Mouse (Mus musculus): Measurements from ENCODE around the gene Taf1d.
"Not testable (repeated sequence)": the region's sequence is repeated elsewhere in the genome, so short reads cannot be mapped to it uniquely, and the experiment has no call there.

Taf1d gene

GRCm38 (mm10) chr9:15305503-15306397 lies at the start of gene Taf1d:
Gene Taf1d, plus strand, starts transcription at chr9:15306214.
- peak; percentile 99 for DNase-seq

- no peak for DNase-seq
Measured at GRCm38 (mm10) chr9:15256214-15256613, 49.8 kb upstream of the Taf1d start.

DNA sequence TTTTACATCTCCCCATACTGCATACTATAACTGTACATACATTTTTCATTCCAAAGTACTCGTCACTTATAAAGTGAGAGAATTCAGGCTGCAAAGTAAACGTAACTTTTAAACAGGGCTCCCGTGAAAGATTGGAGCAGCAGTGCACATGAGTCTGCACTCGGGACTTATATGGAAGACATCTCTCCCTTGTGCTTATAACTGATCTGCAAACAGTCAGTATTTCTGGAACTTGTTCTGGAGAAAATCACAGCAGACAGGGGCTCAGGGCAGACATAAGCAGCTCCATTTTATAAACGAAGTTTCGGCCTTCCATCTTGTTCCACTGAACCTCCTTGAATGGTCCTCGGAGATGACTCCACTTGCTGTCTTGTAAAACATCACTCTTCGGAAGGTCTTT lies 44.0 kb upstream of the Taf1d start:
- DNase-seq = no peak

DNA sequence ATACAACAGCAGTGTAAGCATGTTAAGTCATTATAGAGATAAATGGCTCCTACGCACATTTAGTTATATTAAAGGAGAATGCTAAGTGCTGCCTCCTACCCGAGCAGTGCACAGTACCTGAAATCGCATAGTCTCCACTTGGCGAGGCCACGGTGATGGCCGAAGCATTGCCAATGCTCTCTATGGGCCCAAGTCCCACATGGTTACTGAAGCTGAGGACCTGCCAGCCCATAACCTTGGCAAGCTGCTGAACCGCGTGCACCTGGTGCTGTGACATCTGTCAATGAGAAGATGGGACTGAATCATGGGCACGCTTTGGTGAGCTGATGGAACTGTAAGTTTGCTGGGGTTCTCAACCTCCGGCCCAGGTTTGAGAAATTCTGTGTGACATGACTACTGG lies 42.5 kb upstream of the Taf1d start:
- no peak for DNase-seq

- DNase-seq = no peak
Measured at GRCm38 (mm10) chr9:15273981-15274380, 32.0 kb upstream of the Taf1d start.

GRCm38 (mm10) chr9:15276855-15277254 lies 29.2 kb upstream of the Taf1d start:
- DNase-seq = no peak

DNA sequence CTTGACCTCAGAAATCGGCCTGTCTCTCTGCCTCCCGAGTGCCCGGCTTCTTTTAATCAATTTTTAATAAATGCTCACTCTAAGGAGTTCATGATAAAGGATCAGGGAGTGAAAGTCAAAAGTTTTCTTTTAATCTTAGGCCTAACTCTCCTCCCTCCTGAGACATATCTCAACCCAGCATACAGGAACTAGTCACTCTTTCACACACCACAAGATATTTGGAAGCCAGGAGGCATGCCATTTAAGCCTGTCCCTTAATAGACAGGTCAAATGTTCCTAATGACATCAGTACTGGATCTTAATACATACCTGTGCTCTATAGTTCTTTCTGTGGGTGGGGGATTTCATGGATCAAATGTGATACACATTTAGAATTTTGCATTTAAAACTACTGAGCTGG lies 27.7 kb upstream of the Taf1d start:
- no peak for DNase-seq

DNA sequence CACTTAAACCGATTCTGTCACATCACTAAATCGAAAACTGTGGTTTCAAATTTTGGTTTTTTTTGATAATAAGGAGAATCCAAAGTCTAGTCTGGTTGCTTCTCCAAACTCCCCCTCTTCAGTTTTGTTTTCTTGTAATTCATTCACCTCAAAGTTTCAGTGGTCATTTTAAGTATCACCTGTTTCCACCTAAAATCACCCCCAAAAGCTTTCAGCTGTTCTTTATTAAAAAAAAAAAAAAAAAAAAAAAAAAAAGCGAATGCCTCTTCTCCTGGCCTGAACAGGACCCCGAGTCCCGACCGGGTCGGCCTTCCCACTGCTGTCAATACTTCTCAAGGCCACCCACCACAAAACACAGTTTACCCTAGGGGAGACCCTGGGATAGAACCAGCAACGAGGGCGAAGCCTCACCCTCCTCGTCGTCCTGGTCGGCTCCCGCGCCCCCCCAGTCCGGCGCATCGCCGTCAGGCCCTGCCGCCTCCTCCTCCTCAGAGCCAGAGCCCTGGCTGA lies 26.8 kb upstream of the Taf1d start:
- no peak for DNase-seq

GRCm38 (mm10) chr9:15279649-15280490 lies 26.1 kb upstream of the Taf1d start, which contains the start of gene Med17:
Gene Med17, minus strand, starts transcription at chr9:15279931.
- DNase-seq = peak; percentile 91

- no peak for DNase-seq
Measured at GRCm38 (mm10) chr9:15280491-15280879, 25.5 kb upstream of the Taf1d start.

- peak; percentile 22 for DNase-seq
Measured at GRCm38 (mm10) chr9:15285443-15285842, 20.6 kb upstream of the Taf1d start.

DNA sequence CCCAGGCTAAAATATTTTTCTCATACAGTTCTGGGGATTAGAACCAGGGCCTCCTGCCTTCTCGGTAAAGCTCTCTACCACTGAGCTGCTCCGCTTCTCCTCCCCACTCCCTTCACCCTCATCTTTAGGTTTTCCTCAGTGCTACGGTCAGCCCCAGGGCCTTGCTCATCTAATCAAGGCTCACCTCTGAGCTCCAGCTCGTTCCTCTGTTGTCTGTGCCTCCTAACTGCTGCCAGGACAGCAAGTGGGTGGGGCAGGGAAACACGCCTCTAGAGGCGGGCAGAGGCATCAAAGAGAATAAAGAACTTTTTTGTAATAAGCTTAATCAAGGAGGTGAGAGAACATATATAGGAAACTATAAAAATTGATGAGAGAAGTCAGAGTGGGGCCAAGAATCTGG lies 18.2 kb upstream of the Taf1d start:
- DNase-seq = no peak

DNA sequence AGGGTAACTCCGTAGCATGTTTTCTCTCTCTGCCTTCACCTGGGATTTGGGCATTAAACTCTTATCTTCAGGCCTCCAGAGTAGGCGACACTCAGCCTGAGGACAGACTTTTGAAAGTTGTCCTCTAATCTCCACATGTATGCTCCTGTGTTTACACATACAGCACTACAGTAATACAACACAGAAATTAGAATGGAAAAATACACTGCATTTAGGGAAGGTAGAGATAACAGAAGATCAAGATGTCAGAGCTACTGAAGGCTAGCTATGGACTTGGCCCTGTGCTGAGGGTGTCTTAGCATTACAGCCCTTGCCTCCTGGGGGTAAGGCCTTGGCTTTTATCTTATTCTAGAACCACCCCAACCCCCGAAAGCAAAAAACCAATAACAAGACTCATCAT lies 17.6 kb upstream of the Taf1d start:
- no peak for DNase-seq

DNA sequence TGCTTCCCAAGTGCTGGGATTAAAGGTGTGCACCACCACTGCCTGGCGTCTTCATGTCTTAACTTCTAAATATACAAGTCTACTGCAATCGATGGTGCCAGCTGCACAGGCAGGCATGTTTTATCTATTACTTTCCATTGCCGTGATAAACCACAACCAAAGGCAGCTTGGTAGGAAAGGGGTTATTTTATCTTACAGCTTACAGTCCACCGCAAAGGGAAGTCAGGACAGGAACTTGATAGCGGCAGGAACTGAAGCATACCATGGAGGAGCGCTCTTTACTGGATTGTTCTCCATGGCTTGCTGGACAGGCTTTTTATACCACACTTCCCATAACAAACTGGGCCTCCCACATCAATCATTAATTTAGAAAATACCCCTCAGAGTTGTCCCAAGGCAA lies 16.8 kb upstream of the Taf1d start:
- DNase-seq = no peak

DNA sequence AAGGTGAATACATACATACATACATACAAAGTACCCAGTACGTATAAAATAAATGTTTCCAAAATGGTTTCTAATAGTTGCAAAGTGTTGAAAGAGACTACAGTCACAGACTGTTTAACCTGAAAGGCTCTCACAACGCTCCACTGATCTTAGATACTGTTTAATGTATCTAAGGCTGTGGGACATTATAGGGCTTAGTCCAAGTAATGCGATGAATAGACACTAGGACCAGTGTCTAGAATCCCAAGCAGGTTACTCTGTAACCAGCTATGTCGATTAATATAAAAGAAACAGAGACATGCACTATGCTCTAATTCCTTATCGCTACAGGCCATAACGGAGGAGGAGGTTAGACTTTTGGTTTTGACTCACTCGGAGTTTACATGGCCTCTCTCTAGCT lies 8.9 kb upstream of the Taf1d start:
- no peak for DNase-seq

DNA sequence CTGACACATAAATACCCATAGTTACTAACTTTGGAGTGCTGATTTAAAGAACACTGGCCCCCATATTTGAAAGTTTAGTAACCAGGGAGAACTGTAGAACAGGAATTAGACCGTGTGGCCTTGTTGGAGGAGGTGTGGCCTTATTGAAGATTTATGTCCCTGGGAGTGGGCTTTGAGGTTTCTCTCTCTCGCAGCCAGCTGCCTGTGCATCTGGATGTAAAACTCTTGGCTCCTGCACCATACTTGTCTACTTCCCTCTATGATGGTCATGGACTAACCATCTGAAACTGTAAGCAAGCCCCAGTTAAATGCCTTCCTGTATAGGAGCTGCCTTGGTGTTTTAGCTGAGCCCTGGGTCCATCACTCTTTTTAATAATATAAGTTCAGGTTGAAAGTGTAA lies 7.6 kb upstream of the Taf1d start:
- no peak for DNase-seq

DNA sequence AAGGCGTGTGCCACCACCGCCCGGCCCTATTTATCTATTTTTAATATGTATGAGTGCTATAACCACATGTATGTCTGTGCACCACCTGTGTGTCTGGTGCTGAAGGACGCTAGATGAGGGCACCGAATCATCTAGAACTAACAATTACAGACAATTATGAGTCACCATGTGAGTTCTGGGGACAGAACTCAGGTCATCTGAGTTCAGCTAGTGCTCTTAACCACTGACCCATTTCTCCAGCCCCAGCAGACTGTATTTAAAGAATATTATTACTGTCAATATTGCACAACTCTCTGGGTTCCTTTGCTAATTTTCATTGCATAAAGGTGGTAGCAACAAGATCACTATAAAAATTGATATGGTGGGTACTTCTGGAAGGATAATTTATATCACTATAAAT lies 6.0 kb upstream of the Taf1d start:
- DNase-seq = no peak

DNA sequence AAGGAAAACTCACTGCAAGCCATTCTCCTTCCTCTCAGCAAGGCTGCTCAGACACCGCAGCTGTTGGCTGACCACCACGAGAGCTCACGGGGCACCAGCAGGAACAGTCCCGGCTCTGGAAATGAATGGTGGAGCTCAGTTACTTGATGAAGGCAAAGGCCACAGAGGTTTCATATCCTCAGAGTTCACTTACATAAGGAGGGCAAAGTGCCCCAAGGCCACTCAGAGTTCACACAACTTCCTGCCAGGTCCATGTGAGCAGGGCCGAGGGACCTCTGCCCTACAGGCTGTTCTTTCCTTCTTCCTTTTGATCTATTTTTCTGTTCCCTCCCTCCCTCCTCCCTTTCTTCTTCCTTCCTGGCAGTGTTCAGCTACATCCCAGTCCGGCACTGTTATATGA lies 4.6 kb upstream of the Taf1d start:
- no peak for DNase-seq

DNA sequence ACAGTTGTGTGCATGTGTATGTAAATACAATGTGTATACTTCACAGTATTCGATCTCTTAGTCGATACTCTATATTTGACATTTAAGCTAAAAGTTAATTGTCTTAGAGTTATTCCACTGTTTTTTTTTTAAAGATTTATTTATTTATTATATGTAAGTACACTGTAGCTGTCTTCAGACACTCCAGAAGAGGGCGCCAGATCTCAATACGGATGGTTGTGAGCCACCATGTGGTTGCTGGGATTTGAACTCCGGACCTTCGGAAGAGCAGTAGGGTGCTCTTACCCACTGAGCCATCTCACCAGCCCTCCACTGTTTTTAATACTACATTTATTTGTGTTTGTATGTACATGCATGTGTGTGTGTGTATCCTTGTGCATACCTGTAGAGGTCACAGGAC lies 4.0 kb upstream of the Taf1d start:
- DNase-seq = not testable (repeated sequence)

- no peak for DNase-seq
Measured at GRCm38 (mm10) chr9:15302881-15303280, 3.1 kb upstream of the Taf1d start.

DNA sequence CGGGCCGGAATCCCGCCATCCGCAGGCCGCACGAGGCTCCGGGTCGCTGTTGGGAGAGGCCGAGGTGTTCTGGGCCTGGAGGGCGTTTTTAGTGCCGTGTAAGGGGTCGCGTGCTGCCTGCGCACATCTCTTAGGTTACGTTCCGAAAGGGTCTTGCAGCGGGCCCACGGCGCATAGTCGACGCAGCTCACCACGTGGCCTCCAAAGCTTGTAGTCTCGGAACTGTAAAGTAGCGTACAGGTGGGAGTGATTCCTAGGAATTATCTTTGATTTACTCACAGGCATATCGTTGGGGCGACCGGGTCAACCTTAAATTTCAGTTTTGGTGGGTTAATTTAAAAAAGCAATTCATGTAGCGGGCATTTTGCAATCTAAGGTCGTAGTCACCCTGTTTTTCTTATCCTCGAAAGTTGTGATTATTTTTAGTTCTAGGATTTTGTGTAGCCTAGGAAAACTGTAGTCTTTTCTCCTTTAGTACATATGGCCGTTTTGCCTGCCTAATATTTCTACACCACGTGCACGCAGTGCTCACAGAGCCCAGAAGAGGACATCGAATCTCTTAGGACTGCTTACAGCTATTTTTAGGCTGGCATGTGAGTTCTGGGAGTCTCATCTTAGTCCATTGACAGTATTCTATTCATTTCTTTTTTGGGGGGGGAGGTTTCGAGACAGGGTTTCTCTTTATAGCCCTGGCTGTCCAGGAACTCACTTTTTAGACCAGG lies 545 bp downstream of the Taf1d start, which contains the start of gene 4931406C07Rik:
4931406C07Rik (minus strand) TSS at position 51 of the 722 bp plus-strand sequence.
- no peak for DNase-seq

DNA sequence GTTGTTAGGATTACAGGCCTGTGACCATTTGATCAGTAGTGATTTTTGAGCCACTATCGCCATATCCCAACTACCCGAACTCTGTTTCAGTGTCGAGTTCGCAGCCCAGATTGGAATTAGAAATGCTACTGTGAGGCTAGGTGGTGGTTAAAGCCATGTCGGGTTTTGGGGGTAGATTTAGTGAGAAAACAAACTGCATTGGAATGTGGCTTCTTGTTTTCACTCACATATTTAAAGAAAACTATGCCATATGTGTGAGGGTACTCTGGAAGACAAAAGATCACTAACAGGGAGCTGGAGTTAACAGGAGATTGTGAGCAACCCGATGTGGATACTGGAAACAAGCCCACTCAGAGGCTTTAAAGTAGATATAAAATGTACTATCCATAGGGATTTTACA lies 1.2 kb downstream of the Taf1d start:
- no peak for DNase-seq

GRCm38 (mm10) chr9:15308254-15308653 lies 2.2 kb downstream of the Taf1d start:
- no peak for DNase-seq
